Mouse (Mus musculus): ENCODE measurements around the gene Pacs1.

DNA sequence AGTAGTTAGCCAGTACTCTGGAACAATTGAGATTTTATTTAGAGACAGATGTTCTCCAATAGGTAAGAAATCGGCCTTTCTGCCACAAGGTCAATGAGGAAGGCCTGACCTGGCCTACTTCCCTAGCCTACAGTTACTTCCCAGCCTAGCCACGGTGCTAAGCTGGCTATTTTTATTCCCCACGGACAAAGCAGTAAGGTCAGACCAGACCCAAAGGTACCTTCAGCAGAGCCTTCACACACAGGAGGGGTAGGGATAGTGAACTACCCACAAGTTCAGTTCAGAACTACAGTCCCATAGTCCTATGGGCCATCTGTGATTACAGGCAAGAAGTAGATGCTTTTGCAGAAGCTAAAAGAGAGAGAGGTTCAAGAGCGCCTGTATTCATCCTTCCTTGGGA, 997 bp upstream of the Pacs1 start:
- TF ChIP-seq CTCF (IDR thresholded peaks at IDR 0.05; ENCODE audit: low read depth) (no peak), EP300 (IDR thresholded peaks at IDR 0.05; ENCODE audit: low read depth) (no peak)

All from liver, embryonic 14.5 days (tissue).